Mouse (Mus musculus): ENCODE measurements at regions not wholly inside any gene's neighbourhood (a gene's known extent, or its start where the extent isn't known, plus 50 kb on each side); places are given as distances from the start of the nearest gene placed in this dataset.
"Not testable (repeated sequence)": the region's sequence is repeated elsewhere in the genome, so short reads cannot be mapped to it uniquely, and the experiment has no call there.

DNA sequence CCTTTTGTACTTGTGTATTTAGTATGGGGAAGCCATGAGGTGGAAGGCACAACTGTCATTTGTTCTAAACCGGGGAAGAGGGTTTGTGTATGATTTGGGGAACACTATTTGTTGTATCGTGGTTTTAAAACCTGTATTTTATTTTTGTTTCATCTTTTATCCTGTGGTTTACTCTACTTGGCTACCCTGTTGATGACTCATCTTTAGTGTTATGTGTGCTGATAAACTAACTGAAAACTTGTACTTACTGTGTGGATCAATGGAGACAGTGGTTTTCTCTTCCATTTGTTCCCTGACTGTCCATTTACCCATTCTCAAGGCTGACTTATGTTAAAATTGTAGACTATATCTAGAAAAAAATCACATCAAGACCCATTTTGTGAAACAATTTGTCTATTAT is 512.8 kb downstream of the Serpinb8 start:
- DNase-seq (ENCODE audit: low spot score in 2 of 2): no peak

GRCm38 (mm10) chr1:108110984-108111383 is 521.2 kb downstream of the Serpinb8 start:
- DNase-seq (ENCODE audit: low spot score in 2 of 2): no peak

GRCm38 (mm10) chr1:108127393-108127792 is 537.6 kb downstream of the Serpinb8 start:
- no peak for DNase-seq (ENCODE audit: low spot score in 2 of 2)

DNA sequence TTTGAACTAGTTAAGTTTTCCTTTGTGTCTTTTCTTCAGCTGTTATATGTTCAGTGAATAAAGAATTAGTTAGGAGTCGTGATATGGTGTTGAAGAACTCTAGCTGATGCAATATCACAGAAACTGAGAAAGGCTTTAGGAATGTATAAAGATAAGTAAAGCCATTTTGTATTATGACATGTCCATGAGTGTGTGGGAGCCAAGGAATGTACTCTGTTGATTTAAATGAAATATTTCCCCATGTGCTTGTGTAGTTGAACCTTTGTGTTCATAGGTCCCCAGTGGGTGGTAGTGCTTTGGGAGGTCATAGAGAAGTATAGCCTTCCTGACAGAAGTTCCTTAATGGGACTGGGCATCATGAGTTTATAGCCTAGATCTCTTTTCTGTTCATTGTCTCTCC is 542.2 kb downstream of the Serpinb8 start:
- no peak for DNase-seq (ENCODE audit: low spot score in 2 of 2)

DNA sequence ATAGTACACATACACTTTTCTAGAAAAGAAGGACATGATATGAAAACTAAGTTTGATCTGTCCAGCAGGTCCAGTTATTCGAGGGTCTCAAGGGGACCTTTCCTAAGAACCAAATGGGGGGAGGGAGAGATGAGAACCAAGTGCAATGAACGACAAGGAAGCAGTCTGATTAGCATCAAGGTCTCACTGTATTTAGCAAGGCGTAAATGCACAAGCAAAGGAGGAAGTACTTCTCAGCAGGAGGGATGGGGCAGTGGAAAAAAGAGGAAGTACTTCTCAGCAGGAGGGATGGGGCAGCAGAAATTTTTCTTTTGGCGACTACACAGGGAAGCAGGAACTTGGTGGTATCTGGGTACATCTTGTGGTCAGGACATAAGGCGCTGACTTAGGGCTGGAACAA is 545.5 kb downstream of the Serpinb8 start:
- DNase-seq (ENCODE audit: low spot score in 2 of 2): not testable (repeated sequence)

DNA sequence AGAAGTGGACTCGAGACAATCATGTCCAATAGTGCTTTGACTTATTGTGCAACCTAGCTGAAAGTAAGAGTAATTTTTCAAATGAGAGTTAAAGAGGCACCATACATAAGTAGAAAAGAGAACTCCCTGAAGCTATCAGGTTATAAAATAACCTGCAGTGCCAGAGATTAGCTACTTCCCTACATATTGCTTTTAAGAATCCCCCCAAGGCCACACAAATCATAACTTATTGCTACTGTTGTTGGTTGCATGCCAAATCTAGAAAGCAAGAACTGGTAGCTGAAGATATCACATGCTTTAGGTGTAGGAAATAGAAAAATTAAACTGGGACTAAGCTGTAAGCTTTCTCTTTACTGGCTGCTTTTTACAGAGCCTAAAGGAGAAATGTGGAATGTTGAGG is 554.3 kb downstream of the Serpinb8 start:
- DNase-seq (ENCODE audit: low spot score in 2 of 2): no peak

- no peak for DNase-seq (ENCODE audit: low spot score in 2 of 2)
Observed at GRCm38 (mm10) chr1:108181350-108182167, 591.8 kb downstream of the Serpinb8 start.

DNA sequence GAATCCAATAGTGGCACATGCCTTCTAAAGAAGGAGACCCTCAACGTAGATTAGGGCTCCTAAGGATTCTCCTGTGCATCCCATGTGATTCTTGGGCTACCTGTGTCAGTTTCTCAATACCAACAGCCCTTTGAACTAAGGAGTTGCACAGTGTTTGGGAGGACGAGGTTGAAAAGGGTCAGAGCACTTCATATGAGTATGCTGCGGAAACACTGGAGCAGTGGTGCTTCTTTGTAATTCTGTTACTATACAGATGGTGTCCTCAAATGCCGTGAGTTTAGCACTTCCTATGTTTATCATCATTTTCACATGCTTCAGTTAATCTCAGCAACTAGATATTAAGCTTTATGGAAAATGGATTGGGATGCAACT is 592.3 kb downstream of the Serpinb8 start:
- no peak for DNase-seq (ENCODE audit: low spot score in 2 of 2)

DNA sequence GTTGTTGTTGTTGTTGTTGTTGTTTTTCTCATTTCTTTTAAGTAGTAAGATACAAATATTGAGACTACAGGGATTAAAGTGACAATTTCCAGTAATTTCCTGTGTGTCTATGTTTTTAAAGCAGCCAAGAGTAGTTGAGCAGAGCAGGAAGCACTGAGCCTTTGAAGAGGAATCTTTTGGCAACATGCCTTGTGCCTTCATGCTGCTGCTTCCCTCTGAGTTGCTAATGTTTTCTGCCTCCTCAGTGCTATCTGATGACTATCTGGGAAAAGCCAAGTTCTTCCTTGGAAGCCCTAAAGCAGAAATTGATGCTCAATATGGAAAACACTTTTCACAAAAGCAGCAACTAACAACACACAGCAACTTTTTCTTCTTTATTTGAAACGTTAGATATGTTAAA is 634.2 kb downstream of the Serpinb8 start:
- DNase-seq (ENCODE audit: low spot score in 2 of 2): peak in 1 of 2 experiments; percentile 3

DNA sequence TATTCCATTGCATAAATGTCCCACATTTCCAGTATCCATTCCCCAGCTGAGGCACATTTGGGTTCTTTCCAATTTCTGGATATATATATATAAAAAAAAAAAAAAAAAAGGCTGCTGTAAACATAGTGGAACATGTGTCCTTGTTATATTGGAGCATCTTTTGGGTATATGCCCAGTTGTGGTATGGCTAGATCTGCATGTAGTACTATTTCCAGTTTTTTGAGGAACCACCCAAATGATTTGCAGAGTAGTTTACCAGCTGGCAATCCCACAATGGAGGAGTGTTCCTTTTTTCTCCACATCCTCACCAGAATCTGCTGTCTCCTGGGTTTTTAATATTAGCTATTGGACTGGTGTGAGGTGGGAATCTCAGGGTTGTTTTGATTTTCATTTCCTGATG is 650.3 kb downstream of the Serpinb8 start:
- no peak for DNase-seq (ENCODE audit: low spot score in 2 of 2)

GRCm38 (mm10) chr1:108255147-108255546 is 665.3 kb downstream of the Serpinb8 start:
- DNase-seq (ENCODE audit: low spot score in 2 of 2): no peak

GRCm38 (mm10) chr1:108259355-108259754 is 669.5 kb downstream of the Serpinb8 start:
- DNase-seq (ENCODE audit: low spot score in 2 of 2): no peak

DNA sequence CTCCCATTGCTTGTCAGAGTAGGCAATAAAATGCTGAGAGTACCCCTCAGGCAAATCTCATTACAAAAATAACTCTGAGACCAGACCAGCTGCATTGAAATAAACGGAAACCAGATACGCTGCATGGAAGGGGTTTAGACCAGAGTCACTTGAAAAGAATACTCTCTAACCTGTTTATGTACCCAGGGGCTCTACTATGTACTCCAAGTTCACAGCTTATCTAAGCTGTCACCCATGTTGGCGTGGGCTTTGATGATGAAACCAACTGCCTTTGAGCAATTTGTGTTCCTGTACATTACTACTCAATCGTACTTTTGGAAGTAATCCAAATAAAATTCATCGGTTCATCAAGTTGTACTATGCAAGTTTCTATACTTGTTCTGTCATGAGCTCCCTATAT is 692.3 kb downstream of the Serpinb8 start:
- no peak for DNase-seq (ENCODE audit: low spot score in 2 of 2)

DNA sequence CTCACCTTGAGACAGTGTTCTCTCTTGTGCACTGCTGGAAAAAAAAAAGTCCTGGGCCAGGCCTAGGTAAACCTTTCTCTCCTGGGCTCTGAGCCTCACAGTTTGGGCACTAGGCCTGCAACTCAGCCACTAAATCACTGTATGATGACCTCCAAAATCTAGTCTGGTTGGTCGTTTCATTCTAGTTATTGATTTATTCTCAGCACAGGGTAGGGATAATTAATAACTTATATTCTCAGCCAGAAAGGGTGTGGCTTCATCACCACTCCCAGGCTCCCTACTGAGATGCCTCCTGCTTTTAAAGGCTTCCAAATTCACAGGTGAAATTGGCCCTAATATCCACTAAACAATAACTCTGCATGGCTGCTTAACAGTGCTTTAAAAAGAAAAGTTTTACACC is 696.8 kb downstream of the Serpinb8 start:
- no peak for DNase-seq (ENCODE audit: low spot score in 2 of 2)

All from right cerebral cortex, postnatal 36 days (tissue).